15 mouse cellular contexts compared by ENCODE assay signal in the genomic region with DNA sequence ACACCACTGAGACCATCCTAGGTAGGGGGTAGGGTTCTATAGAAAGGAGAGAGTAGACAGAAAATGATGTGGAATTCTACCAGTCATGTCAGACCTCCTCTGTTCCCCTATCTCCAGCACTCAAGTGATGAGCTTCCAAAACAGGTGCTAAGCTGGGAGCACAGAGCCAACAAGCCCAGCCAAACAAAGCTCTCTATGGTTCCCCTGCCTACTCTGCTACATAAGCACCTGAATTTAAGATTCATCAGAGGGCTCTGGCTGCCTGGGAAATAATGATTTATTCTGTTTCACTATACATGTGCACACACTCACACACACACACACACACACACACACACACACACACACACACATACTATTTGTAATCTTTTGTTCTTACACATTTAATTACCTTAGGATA.
DNase-seq lines count a peak whose midpoint lies in the region; ATAC-seq and TF ChIP-seq lines count a peak whose summit lies in the region.
"Had no signal": no experiment of that assay in that cellular context is flagged by ENCODE, and none has a peak within 500 bp of the region (broad histone marks: within the 10 kb centered on the region; RNA-seq: fewer than 3 reads in every experiment).

No protein-coding gene starts in this region.

- intact Hi-C loops in left cerebral cortex, postnatal 25 days (cut with DNase I): loop anchor here (1.0 to 2.0 kb wide), 2 partner anchors 217 to 295 kb away; a partner anchor contains a TSS

- H3K9ac ChIP-seq in midbrain, postnatal 0 days (replicated peaks; ENCODE audit: low read length, poor library complexity, severe bottlenecking): no peak overlapping the region
- no peak overlapping the region for H3K9ac ChIP-seq in midbrain, embryonic 15.5 days
- H3K9ac ChIP-seq: forebrain, embryonic 15.5 days; heart, embryonic 12.5 days; hindbrain, embryonic 12.5 days had no signal

- H3K27ac ChIP-seq in midbrain, postnatal 0 days (ENCODE audit: low read depth, low read length): 0 out of 2 replicates have a peak overlapping the region, but pooled peaks have one; percentile 43
- no peak overlapping the region for H3K27ac ChIP-seq in midbrain, embryonic 15.5 days
- H3K27ac ChIP-seq: embryonic facial prominence, embryonic 10.5 days; hindbrain, embryonic 12.5 days had no signal

- H3K36me3 ChIP-seq in midbrain, postnatal 0 days (ENCODE audit: insufficient read depth, low read length): no peaks in the 10 kb centered on the region
- no peaks in the 10 kb centered on the region for H3K36me3 ChIP-seq in midbrain, embryonic 15.5 days (replicated peaks)
- H3K36me3 ChIP-seq: embryonic facial prominence, embryonic 10.5 days; forebrain, embryonic 15.5 days; heart, embryonic 12.5 days; hindbrain, embryonic 12.5 days had no signal

- H3K27me3 ChIP-seq in midbrain, postnatal 0 days (ENCODE audit: insufficient read depth, low read length): no peaks in the 10 kb centered on the region
- no peaks in the 10 kb centered on the region for H3K27me3 ChIP-seq in midbrain, embryonic 15.5 days (replicated peaks)
- H3K27me3 ChIP-seq: forebrain, embryonic 15.5 days; heart, embryonic 12.5 days; hindbrain, embryonic 12.5 days had no signal

- no peaks in the 10 kb centered on the region for H3K9me3 ChIP-seq in midbrain, postnatal 0 days (ENCODE audit: low read length)
- no peaks in the 10 kb centered on the region for H3K9me3 ChIP-seq in midbrain, embryonic 15.5 days
- H3K9me3 ChIP-seq: embryonic facial prominence, embryonic 10.5 days; forebrain, embryonic 15.5 days; heart, embryonic 12.5 days; hindbrain, embryonic 12.5 days had no signal

- peak; percentile 36; the same call in 1 of the 2 replicates for ATAC-seq in frontal cortex, adult (ENCODE audit: low TSS enrichment)
- no peak for ATAC-seq in midbrain, postnatal 0 days (ENCODE audit: low FRiP score)
- ATAC-seq in midbrain, embryonic 15.5 days (replicated peaks): no peak
- ATAC-seq: forebrain, embryonic 15.5 days; intestine, embryonic 16.5 days had no signal

- H3K4me3 ChIP-seq in midbrain, postnatal 0 days (ENCODE audit: low read depth, low read length): no peak overlapping the region
- H3K4me3 ChIP-seq in midbrain, embryonic 15.5 days: no peak overlapping the region
- H3K4me3 ChIP-seq: embryonic facial prominence, embryonic 10.5 days; forebrain, embryonic 15.5 days; heart, embryonic 12.5 days; hindbrain, embryonic 12.5 days had no signal

- H3K4me1 ChIP-seq in midbrain, postnatal 0 days (ENCODE audit: insufficient read depth, low read length): no peaks in the 10 kb centered on the region
- peaks cover 22% of the 10 kb centered on the region for H3K4me1 ChIP-seq in midbrain, embryonic 15.5 days
- H3K4me1 ChIP-seq: embryonic facial prominence, embryonic 10.5 days; heart, embryonic 12.5 days; hindbrain, embryonic 12.5 days had no signal

- no peak overlapping the region for H3K4me2 ChIP-seq in midbrain, postnatal 0 days (ENCODE audit: low read depth, low read length, poor library complexity, severe bottlenecking)
- no peak overlapping the region for H3K4me2 ChIP-seq in midbrain, embryonic 15.5 days
- H3K4me2 ChIP-seq: forebrain, embryonic 15.5 days; heart, embryonic 12.5 days; hindbrain, embryonic 12.5 days had no signal

- DNase-seq in frontal cortex, postnatal 36 days (ENCODE audit: low spot score in 2 of 2): no peak
- peak; percentile 21 to 29 for DNase-seq in left cerebral cortex, postnatal 25 days (ENCODE audit: low spot score in 2 of 2)
- DNase-seq in left cerebral cortex, adult 11 months (ENCODE audit: low spot score): no peak
- DNase-seq in midbrain, postnatal 0 days (ENCODE audit: low spot score): no peak
- DNase-seq: adrenal gland, adult 2 months; adrenal gland, postnatal 25 days; gastrocnemius, postnatal 14 days; heart, postnatal 36 days had no signal

- no peak for TF ChIP-seq CTCF in midbrain, postnatal 0 days (IDR thresholded peaks at IDR 0.05)

Comparison
In these comparisons a context has a peak if more than half of its experiments do, and no peak if none do; other contexts are left out.
1. DNase-seq: peak in left cerebral cortex, postnatal 25 days (2 of 2); none in frontal cortex, postnatal 36 days (0 of 2), left cerebral cortex, adult 11 months (single experiment) and midbrain, postnatal 0 days (single experiment).